Mouse (Mus musculus) limb, embryonic 11.5 days (tissue): Measurements from ENCODE around the gene Pspn. TPM values are rescaled to one million over a fixed set of nuclear protein-coding genes. Genes with fewer than 3 reads are reported as not detected.

Experiments
- ATAC-seq: fragments of 200-750 bp; cut with Nextera tagmentation; 2 replicates; pipeline ENCODE4 v1.8.0; 2017; ENCODE audit warnings: low read depth; ENCODE audit not compliant: insufficient number of reproducible peaks, low FRiP score, low TSS enrichment
- DNase-seq: peaks from one replicate; pipeline ENCODE4 v3.0.0-alpha.2; 2015; ENCODE audit warnings: low spot score
- H3K27ac ChIP-seq: fragments of 300-500 bp; sonication (generic); replicated peaks from 2 replicates; pipeline ENCODE4 v1.5.1; 2014; ENCODE audit warnings: low read depth, mild to moderate bottlenecking, low read length
- H3K27me3 ChIP-seq: fragments of 300-500 bp; sonication (generic); 2 replicates; pipeline ENCODE4 v1.6.1; 2014; ENCODE audit warnings: mild to moderate bottlenecking, low read length, mixed read lengths; ENCODE audit not compliant: control insufficient read depth, insufficient read depth
- H3K36me3 ChIP-seq: fragments of 300-500 bp; sonication (generic); 2 replicates; pipeline ENCODE4 v1.6.1; 2014; ENCODE audit warnings: mild to moderate bottlenecking, low read length, moderate library complexity, mixed read lengths; ENCODE audit not compliant: control insufficient read depth, insufficient read depth
- H3K4me1 ChIP-seq: fragments of 300-500 bp; sonication (generic); 2 replicates; pipeline ENCODE4 v1.6.1; 2014; ENCODE audit warnings: low read length, mixed read lengths; ENCODE audit not compliant: control insufficient read depth, insufficient read depth
- H3K4me2 ChIP-seq: fragments of 300-500 bp; sonication (generic); 2 replicates; pipeline ENCODE4 v1.6.1; 2014; ENCODE audit warnings: low read depth, mild to moderate bottlenecking, moderate library complexity; ENCODE audit not compliant: severe bottlenecking
- H3K4me3 ChIP-seq: fragments of 300-500 bp; sonication (generic); 2 replicates; pipeline ENCODE4 v1.5.1; 2014; ENCODE audit warnings: low read depth, low read length
- H3K9ac ChIP-seq: fragments of 300-500 bp; sonication (generic); 2 replicates; pipeline ENCODE4 v1.6.1; 2014; ENCODE audit warnings: mild to moderate bottlenecking, low read length
- H3K9me3 ChIP-seq: fragments of 300-500 bp; sonication (generic); 2 replicates; pipeline ENCODE4 v1.6.1; 2016; ENCODE audit warnings: low read length; ENCODE audit not compliant: control insufficient read depth
- WGBS: fragments of 180-500 bp; shearing (Covaris S2); extraction: QIAGEN DNeasy Blood & Tissue Kit; methylation state at CpG from one replicate; pipeline ENCODE4 v1.1.7; 2014; 5-methylcytosine and 5-hydroxymethylcytosine counted together
- polyA plus RNA-seq: library from polyadenylated mRNA; unstranded; fragments of >200 nt; fragmentation: Nextera tagmentation; extraction: Ambion mirVana; gene quantifications from 2 replicates; pipeline ENCODE4 v1.2.1, GENCODE M21; 2014

Pspn gene
- polyA plus RNA-seq, 1 experiment from 2014 or later: 0.72 TPM

GRCm38 (mm10) chr17:57003994-57004393 lies 4.2 kb upstream of the Pspn start:
- Histone ChIP-seq H3K9me3 (no peaks in the 10 kb centered on the region), H3K4me1 (no peaks in the 10 kb centered on the region), H3K36me3 (peaks cover 23% of the 10 kb centered on the region), H3K9ac (no peak overlapping the region), H3K4me2 (no peak overlapping the region), H3K27me3 (no peaks in the 10 kb centered on the region), H3K4me3 (no peak overlapping the region), H3K27ac (no peak overlapping the region)
- DNase-seq: no peak
- 93% methylated on average over 7 of the region's 7 CpGs for WGBS
- no peak for ATAC-seq

- ATAC-seq: no peak
- WGBS: 74% methylated on average over 8 of the region's 8 CpGs
- peaks cover 18% of the 10 kb centered on the region for H3K36me3 ChIP-seq
These were observed 1.4 kb upstream of the Pspn start for GRCm38 (mm10) chr17:57001228-57001627.

GRCm38 (mm10) chr17:56999414-56999813 lies 404 bp downstream of the Pspn start:
- no peaks in the 10 kb centered on the region for H3K9me3 ChIP-seq
- H3K9ac ChIP-seq: no peak overlapping the region
- DNase-seq (no peak), ATAC-seq (no peak)
- peaks cover 17% of the 10 kb centered on the region for H3K36me3 ChIP-seq
- no peak overlapping the region for H3K4me3 ChIP-seq
- WGBS: 91% methylated on average over 9 of the region's 9 CpGs
- H3K4me2 ChIP-seq: no peak overlapping the region
- no peaks in the 10 kb centered on the region for H3K27me3 ChIP-seq
- no peak overlapping the region for H3K27ac ChIP-seq
- H3K4me1 ChIP-seq: 0 out of 2 replicates have a peak, but pooled peaks cover 5% of the 10 kb centered on the region

More at GRCm38 (mm10) chr17:57001228-57001627, 1.4 kb upstream of the Pspn start:
- Histone ChIP-seq H3K9me3 (no peaks in the 10 kb centered on the region), H3K4me2 (no peak overlapping the region), H3K4me1 (0 out of 2 replicates have a peak, but pooled peaks cover 5% of the 10 kb centered on the region), H3K9ac (no peak overlapping the region), H3K27ac (no peak overlapping the region), H3K4me3 (no peak overlapping the region), H3K27me3 (no peaks in the 10 kb centered on the region)
- DNase-seq: no peak

DNA sequence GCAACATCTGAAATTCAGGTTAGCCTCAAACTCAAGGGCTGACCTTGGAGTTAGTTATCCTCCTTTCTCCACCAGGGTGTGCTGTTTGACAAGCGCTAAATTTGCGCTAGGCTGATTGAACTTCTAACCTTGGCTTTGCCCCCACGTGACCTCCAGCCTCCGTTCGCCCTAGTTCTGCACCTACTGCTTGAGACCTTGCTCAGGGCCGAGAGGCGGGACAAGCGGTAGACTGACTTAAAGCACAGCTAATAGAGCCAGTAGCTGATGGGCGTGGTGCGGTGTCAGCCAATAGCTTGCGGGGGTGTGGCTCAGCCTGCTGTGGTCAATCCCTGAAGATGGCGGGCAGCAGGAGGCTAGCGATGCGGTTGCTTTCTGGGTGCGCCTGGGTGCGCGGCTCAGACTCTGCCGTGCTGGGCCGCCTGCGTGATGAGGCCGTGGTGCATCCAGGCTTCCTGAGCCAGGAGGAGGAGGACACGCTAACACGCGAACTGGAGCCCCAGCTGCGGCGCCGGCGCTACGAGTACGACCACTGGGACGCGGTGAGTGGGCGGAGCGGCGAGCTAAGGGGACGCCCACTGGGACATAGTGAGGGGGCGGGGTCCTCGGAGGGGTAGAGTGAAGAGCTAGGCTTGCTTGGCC lies 2.7 kb downstream of the Pspn start, which contains the start of gene Alkbh7:
Alkbh7 (plus strand) TSS at position 311 of the 639 bp plus-strand sequence.
- H3K9ac ChIP-seq: peak within 1 kb of the TSS; percentile 41
- peak within 1 kb of the TSS; percentile 60 for H3K4me2 ChIP-seq
- peak; percentile 95 for DNase-seq
- no peaks in the 10 kb centered on the region for H3K27me3 ChIP-seq
- H3K36me3 ChIP-seq: peaks cover 23% of the 10 kb centered on the region
- H3K4me3 ChIP-seq: peak within 1 kb of the TSS; percentile 61
- H3K4me1 ChIP-seq: 0 out of 2 replicates have a peak, but pooled peaks cover 5% of the 10 kb centered on the region
- H3K9me3 ChIP-seq: no peaks in the 10 kb centered on the region
- 0% methylated on average over 38 of the region's 38 CpGs for WGBS
- H3K27ac ChIP-seq: no peak within 1 kb of the TSS
- ATAC-seq: peak; percentile 100

GRCm38 (mm10) chr17:56996506-56996905 lies 3.3 kb downstream of the Pspn start:
- Histone ChIP-seq H3K4me2 (no peak overlapping the region), H3K27me3 (no peaks in the 10 kb centered on the region), H3K27ac (no peak overlapping the region), H3K36me3 (peaks cover 23% of the 10 kb centered on the region), H3K4me1 (0 out of 2 replicates have a peak, but pooled peaks cover 5% of the 10 kb centered on the region), H3K9ac (no peak overlapping the region), H3K9me3 (no peaks in the 10 kb centered on the region), H3K4me3 (no peak overlapping the region)
- DNase-seq (no peak), ATAC-seq (no peak; the same call in 1 of the 2 replicates)
- 68% methylated on average over 2 of the region's 2 CpGs for WGBS

- Histone ChIP-seq H3K27ac (no peak overlapping the region), H3K9ac (no peak overlapping the region), H3K4me3 (no peak overlapping the region), H3K4me2 (no peak overlapping the region), H3K9me3 (no peaks in the 10 kb centered on the region), H3K27me3 (no peaks in the 10 kb centered on the region), H3K36me3 (peaks cover 23% of the 10 kb centered on the region), H3K4me1 (peaks cover 10% of the 10 kb centered on the region)
- WGBS: 90% methylated on average over 8 of the region's 8 CpGs
- no peak for DNase-seq
- no peak for ATAC-seq
These were observed 4.8 kb downstream of the Pspn start for GRCm38 (mm10) chr17:56995046-56995445.

DNA sequence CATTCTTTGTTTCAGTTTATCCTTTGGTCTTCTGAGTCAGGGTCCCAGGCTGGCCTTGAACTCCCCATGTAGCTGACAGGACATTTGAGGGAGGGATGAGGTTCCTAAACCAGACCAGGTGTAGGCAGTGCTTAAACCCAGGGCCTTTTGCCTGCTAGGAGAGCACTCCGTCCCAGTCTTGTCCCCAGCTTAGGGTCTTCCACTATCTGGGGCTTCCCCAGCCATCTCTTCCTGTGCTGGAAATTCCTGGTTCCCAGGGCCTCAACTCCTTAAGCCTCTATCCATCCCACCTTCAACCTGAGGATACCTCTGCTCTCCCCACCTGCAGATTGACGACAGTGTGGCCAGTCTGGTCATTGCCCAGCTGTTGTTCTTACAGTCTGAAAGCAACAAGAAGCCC lies 8.9 kb downstream of the Pspn start:
- H3K9me3 ChIP-seq: no peaks in the 10 kb centered on the region
- H3K27ac ChIP-seq: no peak overlapping the region
- 79% methylated on average over 2 of the region's 2 CpGs for WGBS
- ATAC-seq (no peak), DNase-seq (no peak)
- H3K4me1 ChIP-seq: peaks cover 5% of the 10 kb centered on the region
- 0 out of 2 replicates have a peak overlapping the region, but pooled peaks have one; percentile 17 for H3K9ac ChIP-seq
- peaks cover 20% of the 10 kb centered on the region for H3K36me3 ChIP-seq
- H3K4me2 ChIP-seq: peak overlapping the region; percentile 77
- H3K27me3 ChIP-seq: no peaks in the 10 kb centered on the region
- peak overlapping the region; percentile 89 for H3K4me3 ChIP-seq

- H3K4me3 ChIP-seq: peak within 1 kb of the TSS; percentile 89
- ATAC-seq (peak; percentile 93), DNase-seq (peak; percentile 97)
- peaks cover 5% of the 10 kb centered on the region for H3K4me1 ChIP-seq
- no peaks in the 10 kb centered on the region for H3K9me3 ChIP-seq
- peaks cover 16% of the 10 kb centered on the region for H3K36me3 ChIP-seq
- no peaks in the 10 kb centered on the region for H3K27me3 ChIP-seq
- H3K9ac ChIP-seq: peak within 1 kb of the TSS; percentile 83
- H3K27ac ChIP-seq: no peak within 1 kb of the TSS; the same call in 1 of the 2 replicates
- under 1% methylated on average over 52 of the region's 52 CpGs for WGBS
- peak within 1 kb of the TSS; percentile 77 for H3K4me2 ChIP-seq
These were observed 9.6 kb downstream of the Pspn start, which contains the start of gene Clpp for GRCm38 (mm10) chr17:56990115-56990746. TSS of gene Clpp (plus strand) at chr17:56990305.
